Mouse (Mus musculus) stomach, embryonic 15.5 days (tissue): ENCODE data around the gene Impdh2. TPM values are rescaled to one million over a fixed set of nuclear protein-coding genes. Genes with fewer than 3 reads are reported as not detected.
A peak's percentile ranks its signal among the peaks of the same experiment; 100 is the strongest.

Experiments used
- ATAC-seq: fragments of 200-750 bp; cut with Nextera tagmentation; 2 replicates; pipeline ENCODE4 v1.8.0; 2017; ENCODE audit warnings: low read depth, moderate number of reproducible peaks, moderate TSS enrichment; ENCODE audit not compliant: insufficient read depth, low FRiP score
- H3K27ac ChIP-seq: fragments of 300-500 bp; sonication (generic); 2 replicates; pipeline ENCODE4 v1.5.1; 2015; ENCODE audit warnings: mild to moderate bottlenecking, inconsistent platforms
- H3K27me3 ChIP-seq: fragments of 300-500 bp; sonication (generic); replicated peaks from 2 replicates; pipeline ENCODE4 v1.6.1; 2015; ENCODE audit warnings: inconsistent platforms
- H3K36me3 ChIP-seq: fragments of 300-500 bp; sonication (generic); 2 replicates; pipeline ENCODE4 v1.6.1; 2015; ENCODE audit warnings: inconsistent platforms
- H3K4me1 ChIP-seq: fragments of 300-500 bp; sonication (generic); 2 replicates; pipeline ENCODE4 v1.6.1; 2015; ENCODE audit warnings: inconsistent platforms
- H3K4me2 ChIP-seq: fragments of 300-500 bp; sonication (generic); 2 replicates; pipeline ENCODE4 v1.6.1; 2015; ENCODE audit warnings: mild to moderate bottlenecking, inconsistent platforms
- H3K4me3 ChIP-seq: fragments of 300-500 bp; sonication (generic); replicated peaks from 2 replicates; pipeline ENCODE4 v1.5.1; 2015; ENCODE audit warnings: inconsistent platforms
- H3K9ac ChIP-seq: fragments of 300-500 bp; sonication (generic); 2 replicates; pipeline ENCODE4 v1.6.1; 2015; ENCODE audit warnings: inconsistent platforms
- H3K9me3 ChIP-seq: fragments of 300-500 bp; sonication (generic); 2 replicates; pipeline ENCODE4 v1.6.1; 2016; ENCODE audit warnings: inconsistent platforms
- WGBS: fragments of 180-500 bp; shearing (Covaris S2); methylation state at CpG from one replicate; pipeline ENCODE4 v1.1.7; 2015; 5-methylcytosine and 5-hydroxymethylcytosine counted together
- polyA plus RNA-seq: library from polyadenylated mRNA; unstranded; fragments of >200 nt; fragmentation: Nextera tagmentation; extraction: Ambion mirVana; gene quantifications from 2 replicates; pipeline ENCODE4 v1.2.1, GENCODE M21; 2015

Impdh2 gene
- polyA plus RNA-seq, 1 experiment from 2014 or later, result 152 TPM

DNA sequence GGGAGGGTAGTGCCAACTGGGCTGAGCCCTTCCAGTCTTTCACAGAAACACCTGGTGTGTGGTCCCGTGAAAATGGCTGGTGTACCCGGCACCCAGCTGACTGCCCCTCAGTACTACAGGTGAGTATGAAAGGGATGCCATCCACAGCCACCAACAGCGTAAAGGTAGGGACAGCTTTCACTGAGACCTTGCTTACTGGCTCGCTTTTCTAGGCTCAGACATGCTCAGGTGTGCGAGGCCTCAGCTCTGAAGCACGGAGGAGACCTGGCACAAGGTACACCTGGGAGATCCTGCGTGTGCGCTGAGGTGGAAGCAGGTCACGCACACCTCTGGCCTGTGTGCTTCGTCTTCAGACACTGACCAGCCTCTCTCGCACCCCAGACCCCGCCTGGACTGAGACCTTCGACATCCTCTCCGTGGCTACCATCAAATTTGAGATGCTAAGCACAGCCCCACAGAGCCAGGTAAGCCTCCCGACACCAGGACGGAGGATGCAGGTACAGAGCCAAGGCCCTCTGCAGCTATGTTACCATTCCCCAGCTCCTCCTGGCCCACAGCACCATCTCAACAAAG lies 11.4 kb downstream of the Impdh2 start:
- H3K4me1 ChIP-seq, result peaks cover 30% of the 10 kb centered on the region
- peaks cover 36% of the 10 kb centered on the region for H3K36me3 ChIP-seq
- H3K27ac ChIP-seq, result no peak overlapping the region
- no peak overlapping the region for H3K4me2 ChIP-seq
- no peak overlapping the region for H3K9ac ChIP-seq
- no peaks in the 10 kb centered on the region for H3K9me3 ChIP-seq
- H3K4me3 ChIP-seq, result no peak overlapping the region
- ATAC-seq, result no peak
- no peaks in the 10 kb centered on the region for H3K27me3 ChIP-seq
- whole genome bisulfite sequencing, result 92% methylated on average over 16 of the region's 16 CpGs

DNA sequence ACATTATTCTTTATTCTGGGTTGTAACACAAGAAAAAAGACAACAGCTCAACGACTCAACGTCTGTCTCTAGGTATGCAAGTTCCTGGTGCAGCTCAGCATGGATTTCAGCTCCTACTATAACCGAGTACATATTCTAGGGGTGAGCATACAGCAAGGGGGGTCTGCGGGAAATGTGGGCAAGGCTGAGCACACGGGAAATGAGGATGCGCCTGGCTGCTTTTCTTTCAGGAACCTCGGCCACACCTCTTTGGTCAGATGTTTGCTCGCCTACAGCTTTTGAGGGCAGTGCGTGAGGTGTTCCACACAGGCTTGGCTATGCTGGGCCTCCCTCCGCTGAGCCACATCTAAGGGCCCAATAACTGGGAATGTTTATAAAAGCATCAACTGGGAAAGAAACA lies 12.2 kb downstream of the Impdh2 start:
- Histone ChIP-seq H3K9me3 (no peaks in the 10 kb centered on the region), H3K4me3 (no peak overlapping the region), H3K9ac (no peak overlapping the region), H3K4me1 (peaks cover 37% of the 10 kb centered on the region), H3K27ac (no peak overlapping the region), H3K36me3 (peaks cover 36% of the 10 kb centered on the region), H3K27me3 (no peaks in the 10 kb centered on the region), H3K4me2 (no peak overlapping the region)
- WGBS, result 77% methylated on average over 10 of the region's 10 CpGs
- no peak for ATAC-seq

DNA sequence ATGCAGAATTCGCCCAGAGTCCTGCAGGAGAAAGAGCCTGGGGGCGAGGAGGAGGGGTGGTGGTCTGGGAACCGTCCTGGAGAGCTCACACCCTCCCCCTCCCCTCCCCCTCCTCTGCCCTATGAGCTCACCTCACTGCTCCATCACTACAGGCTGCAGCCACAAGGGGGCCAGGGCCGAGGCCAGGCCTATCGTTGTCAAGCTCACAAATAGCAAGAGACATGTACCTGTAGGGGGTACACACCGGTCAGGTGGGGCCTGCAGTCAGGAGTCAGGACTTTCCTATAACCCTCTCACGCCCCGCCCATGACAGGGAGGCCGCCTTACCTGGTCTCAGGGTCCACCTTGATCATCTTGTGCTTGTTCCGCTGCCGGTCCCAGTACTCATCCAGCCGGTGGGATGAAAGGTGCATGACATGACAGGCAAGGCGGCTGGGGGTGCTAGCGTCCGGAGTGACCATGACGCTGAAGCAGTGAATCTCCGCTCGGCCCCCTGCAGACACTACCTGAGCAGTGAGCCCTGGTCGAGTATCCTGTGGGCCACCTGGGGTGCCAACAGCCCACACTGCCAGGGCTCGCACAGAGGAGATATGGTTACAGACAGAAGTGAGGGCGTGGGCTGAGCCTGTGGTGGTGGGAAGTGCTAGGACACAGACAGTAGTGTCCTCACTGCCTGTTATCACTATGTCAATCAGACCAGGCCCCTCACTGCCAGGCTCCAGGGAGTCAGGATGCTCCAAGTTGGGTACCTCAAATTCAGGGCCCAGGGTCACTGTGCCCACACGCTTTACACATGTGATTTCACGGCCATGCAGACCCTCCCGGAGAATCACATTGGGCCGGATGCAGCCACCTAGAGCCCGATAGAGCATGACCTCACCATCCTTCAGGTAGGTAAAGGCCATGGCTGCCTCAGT lies 13.9 kb downstream of the Impdh2 start:
- Histone ChIP-seq H3K9ac (no peak overlapping the region), H3K27ac (no peak overlapping the region), H3K9me3 (no peaks in the 10 kb centered on the region), H3K4me3 (no peak overlapping the region), H3K4me1 (peaks cover 36% of the 10 kb centered on the region), H3K4me2 (no peak overlapping the region), H3K27me3 (no peaks in the 10 kb centered on the region), H3K36me3 (peaks cover 36% of the 10 kb centered on the region)
- no peak for ATAC-seq
- WGBS, result 50% methylated on average over 26 of the region's 26 CpGs

- 90% methylated on average over 12 of the region's 12 CpGs for WGBS
- H3K9ac ChIP-seq, result no peak overlapping the region
- ATAC-seq, result no peak
- H3K27ac ChIP-seq, result no peak overlapping the region
- no peaks in the 10 kb centered on the region for H3K9me3 ChIP-seq
- H3K36me3 ChIP-seq, result peaks cover 36% of the 10 kb centered on the region
- H3K27me3 ChIP-seq, result no peaks in the 10 kb centered on the region
- H3K4me3 ChIP-seq, result no peak overlapping the region
- no peak overlapping the region for H3K4me2 ChIP-seq
- peaks cover 36% of the 10 kb centered on the region for H3K4me1 ChIP-seq
These were observed 14.8 kb downstream of the Impdh2 start for GRCm38 (mm10) chr9:108574921-108575320.

DNA sequence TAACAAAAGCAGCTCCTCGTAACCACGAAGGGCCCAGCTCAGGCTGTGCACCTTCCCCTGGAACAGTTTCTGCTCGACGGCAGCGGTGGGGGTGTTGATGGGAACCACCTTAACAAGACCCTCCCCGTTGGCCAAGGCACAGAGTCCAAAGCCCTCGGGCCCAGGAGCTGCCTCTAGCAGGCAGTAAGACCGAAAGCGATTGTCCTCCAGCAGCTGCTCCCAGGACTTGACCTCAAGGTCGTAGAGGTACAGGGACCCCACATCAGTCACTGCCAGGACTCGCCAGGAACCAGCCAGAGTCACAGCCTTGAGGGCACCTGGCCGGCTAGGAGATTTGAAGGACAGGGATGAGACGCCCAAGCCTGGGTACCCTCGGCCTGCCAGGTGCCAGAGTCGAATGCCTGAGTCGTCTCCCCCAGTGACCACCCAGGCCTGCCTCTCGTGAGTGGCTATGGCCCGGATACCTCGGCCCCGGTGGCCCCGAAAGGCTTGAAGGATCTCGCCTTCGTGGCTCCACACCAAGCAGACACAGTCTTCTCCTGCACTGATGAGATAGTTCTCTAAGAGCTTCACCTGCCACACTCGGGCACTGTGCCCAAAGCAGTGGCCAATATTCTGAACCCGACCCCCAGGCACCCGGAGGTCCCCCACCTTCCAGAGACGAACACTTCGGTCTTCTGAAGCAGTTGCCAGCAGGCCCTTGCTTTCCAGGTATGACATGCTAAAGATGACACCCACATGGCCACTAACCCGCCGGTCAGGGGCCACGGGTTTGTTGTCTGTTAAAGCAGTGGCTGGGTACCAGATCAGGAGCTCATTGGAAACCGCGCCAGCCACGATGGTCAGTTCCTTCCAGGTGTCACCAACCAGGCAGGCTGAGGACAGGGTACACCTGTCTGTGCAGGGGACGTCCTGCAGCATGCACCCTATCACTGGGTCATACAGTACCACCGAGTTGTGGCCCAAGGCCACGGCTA lies 15.5 kb downstream of the Impdh2 start:
- no peak for ATAC-seq
- Histone ChIP-seq H3K9ac (no peak overlapping the region), H3K27me3 (no peaks in the 10 kb centered on the region), H3K4me3 (no peak overlapping the region), H3K36me3 (peaks cover 36% of the 10 kb centered on the region), H3K27ac (no peak overlapping the region), H3K4me2 (no peak overlapping the region), H3K9me3 (no peaks in the 10 kb centered on the region), H3K4me1 (peaks cover 29% of the 10 kb centered on the region)
- 76% methylated on average over 37 of the region's 37 CpGs for WGBS

GRCm38 (mm10) chr9:108577025-108577424 lies 16.9 kb downstream of the Impdh2 start:
- H3K36me3 ChIP-seq, result peaks cover 28% of the 10 kb centered on the region
- H3K4me1 ChIP-seq, result peaks cover 26% of the 10 kb centered on the region
- H3K9me3 ChIP-seq, result no peaks in the 10 kb centered on the region
- no peaks in the 10 kb centered on the region for H3K27me3 ChIP-seq
- WGBS, result 31% methylated on average over 6 of the region's 6 CpGs
- peak overlapping the region; percentile 77 for H3K4me3 ChIP-seq
- H3K4me2 ChIP-seq, result peak overlapping the region; percentile 80
- H3K27ac ChIP-seq, result no peak overlapping the region
- no peak for ATAC-seq
- no peak overlapping the region for H3K9ac ChIP-seq

- Histone ChIP-seq H3K36me3 (peaks cover 19% of the 10 kb centered on the region), H3K4me1 (peaks cover 26% of the 10 kb centered on the region), H3K9me3 (no peaks in the 10 kb centered on the region), H3K4me3 (peak overlapping the region; percentile 77), H3K9ac (peak overlapping the region; percentile 71), H3K27ac (peak overlapping the region; percentile 92), H3K27me3 (no peaks in the 10 kb centered on the region), H3K4me2 (peak overlapping the region; percentile 80)
- under 1% methylated on average over 24 of the region's 24 CpGs for WGBS
- no peak for ATAC-seq
These were observed 18.0 kb downstream of the Impdh2 start for GRCm38 (mm10) chr9:108577934-108578544.

GRCm38 (mm10) chr9:108578545-108579343 lies 18.7 kb downstream of the Impdh2 start, which contains the start of gene Wdr6:
Wdr6 (minus strand) TSS chr9:108578739.
- Histone ChIP-seq H3K27me3 (no peaks in the 10 kb centered on the region), H3K27ac (peak within 1 kb of the TSS; percentile 92), H3K4me1 (peaks cover 24% of the 10 kb centered on the region), H3K4me3 (peak within 1 kb of the TSS; percentile 77), H3K9ac (peak within 1 kb of the TSS; percentile 71), H3K9me3 (no peaks in the 10 kb centered on the region), H3K36me3 (peaks cover 13% of the 10 kb centered on the region), H3K4me2 (peak within 1 kb of the TSS; percentile 80)
- 4% methylated on average over 51 of the region's 51 CpGs for WGBS
- peak; percentile 97 for ATAC-seq

DNA sequence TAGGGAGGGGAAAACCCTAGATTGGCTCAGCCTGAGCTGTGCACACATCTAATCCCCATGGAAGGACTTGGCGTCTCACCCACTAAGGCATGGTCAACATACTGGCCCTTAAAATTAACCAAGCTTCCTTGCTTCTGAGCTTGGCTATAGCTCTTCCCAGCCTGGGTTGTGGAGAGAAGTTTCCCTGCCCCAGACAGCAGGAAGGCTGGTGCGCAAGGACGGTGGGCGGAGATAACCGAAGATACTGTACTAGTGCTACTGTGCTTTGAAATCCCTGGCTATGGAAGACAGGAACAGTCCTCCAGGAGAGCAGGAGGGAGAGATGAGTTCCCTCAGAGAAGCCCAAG lies 19.2 kb downstream of the Impdh2 start:
- Histone ChIP-seq H3K9me3 (no peaks in the 10 kb centered on the region), H3K36me3 (peaks cover 13% of the 10 kb centered on the region), H3K9ac (peak overlapping the region; percentile 71), H3K4me2 (peak overlapping the region; percentile 80), H3K27ac (peak overlapping the region; percentile 92), H3K27me3 (no peaks in the 10 kb centered on the region), H3K4me3 (peak overlapping the region; percentile 77), H3K4me1 (peaks cover 24% of the 10 kb centered on the region)
- no peak for ATAC-seq
- 53% methylated on average over 5 of the region's 5 CpGs for WGBS

DNA sequence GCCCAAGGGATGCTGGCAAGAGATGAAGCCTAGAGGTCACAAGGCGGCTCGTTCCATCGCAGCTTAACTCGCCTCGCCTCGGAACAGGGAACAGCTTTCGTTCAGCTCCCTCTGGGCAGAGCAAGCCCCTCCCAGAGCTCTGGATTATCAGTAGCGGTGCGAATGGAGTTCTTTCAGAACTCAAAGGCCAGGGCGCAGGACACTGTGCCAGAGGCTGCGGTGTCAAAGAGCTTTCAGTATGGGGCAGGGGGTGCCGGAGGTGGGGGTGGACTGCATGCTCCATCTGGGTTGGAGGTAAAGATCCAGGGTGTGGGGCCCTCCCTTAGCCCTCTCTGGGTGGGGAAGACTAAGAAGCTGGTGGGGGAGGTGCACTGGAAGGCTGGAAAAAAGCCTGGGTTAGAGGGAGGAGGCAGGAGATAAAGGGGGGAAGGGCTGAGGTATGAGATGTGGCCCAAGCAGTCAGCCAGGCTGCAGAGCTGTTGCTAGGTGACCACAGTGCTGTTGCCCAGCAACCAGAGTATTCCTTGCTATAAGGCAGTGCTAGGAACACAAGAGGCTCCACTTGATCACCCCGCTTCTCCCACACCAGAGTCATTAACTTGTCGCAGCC lies 27.6 kb downstream of the Impdh2 start:
- Histone ChIP-seq H3K9ac (no peak overlapping the region), H3K4me1 (peaks cover 17% of the 10 kb centered on the region), H3K27ac (peak overlapping the region; percentile 61; the same call in 1 of the 2 replicates), H3K9me3 (no peaks in the 10 kb centered on the region), H3K27me3 (no peaks in the 10 kb centered on the region), H3K4me2 (peak overlapping the region; percentile 35), H3K4me3 (peak overlapping the region; percentile 8; the same call in 1 of the 2 replicates), H3K36me3 (no peaks in the 10 kb centered on the region)
- WGBS, result 7% methylated on average over 14 of the region's 14 CpGs
- peak; percentile 93 for ATAC-seq
